Mouse (Mus musculus) lung, adult 2 months (tissue): Measurements from ENCODE around the gene Galnt15.

Experiments
- CTCF ChIP-seq: fragments of 200-500 bp; IDR thresholded peaks from 2 replicates; pipeline ENCODE4 v1.5.1; 2011; ENCODE audit warnings: mild to moderate bottlenecking, low read length, control low read depth; ENCODE audit not compliant: insufficient read depth
- POLR2A ChIP-seq: fragments of 200-500 bp; IDR thresholded peaks from 2 replicates; pipeline ENCODE4 v1.6.1; 2011; ENCODE audit warnings: low read depth, mild to moderate bottlenecking, control low read depth, low read length, borderline replicate concordance; ENCODE audit errors: extremely low read depth

- TF ChIP-seq CTCF (no peak), POLR2A (no peak)
Measured at GRCm38 (mm10) chr14:32083466-32083865, 54.7 kb downstream of the Galnt15 start.
